ENCODE assay signal across 12 mouse cellular contexts in genomic region chr1:91415311-91415710, GRCm38 (mm10). TPM values are rescaled to one million over a fixed set of nuclear protein-coding genes. Genes with fewer than 3 reads are reported as not detected.
A peak's percentile ranks its signal among the peaks of the same experiment; 100 is the strongest.
DNase-seq lines count a peak whose midpoint lies in the region; ATAC-seq and TF ChIP-seq lines count a peak whose summit lies in the region.
"Had no signal": no experiment of that assay in that cellular context is flagged by ENCODE, and none has a peak within 500 bp of the region (broad histone marks: within the 10 kb centered on the region; RNA-seq: fewer than 3 reads in every experiment).

No protein-coding gene starts in this region.

- H3K36me3 ChIP-seq in neural tube, embryonic 11.5 days (ENCODE audit: control insufficient read depth, insufficient read depth, low read length), result no peaks in the 10 kb centered on the region
- peaks cover 22% of the 10 kb centered on the region for H3K36me3 ChIP-seq in limb, embryonic 15.5 days

- H3K4me3 ChIP-seq in neural tube, embryonic 11.5 days (ENCODE audit: low read depth, low read length), result no peak overlapping the region
- H3K4me3 ChIP-seq in limb, embryonic 15.5 days, result no peak overlapping the region
- H3K4me3 ChIP-seq in layer of hippocampus, adult 2 months, result no peak overlapping the region

- peak overlapping the region; percentile 91 for H3K27ac ChIP-seq in neural tube, embryonic 11.5 days (ENCODE audit: low read depth, low read length)
- peak overlapping the region; percentile 89; the same call in 1 of the 2 replicates for H3K27ac ChIP-seq in limb, embryonic 15.5 days
- H3K27ac ChIP-seq in layer of hippocampus, adult 2 months, result no peak overlapping the region

- H3K9ac ChIP-seq in neural tube, embryonic 11.5 days (ENCODE audit: low read length), result peak overlapping the region; percentile 23; the same call in 1 of the 2 replicates
- no peak overlapping the region for H3K9ac ChIP-seq in limb, embryonic 15.5 days

- no peak overlapping the region for H3K4me2 ChIP-seq in neural tube, embryonic 11.5 days (ENCODE audit: low read depth)
- no peak overlapping the region for H3K4me2 ChIP-seq in limb, embryonic 15.5 days

- no peak for TF ChIP-seq CTCF in layer of hippocampus, adult 2 months (conservative IDR thresholded peaks at IDR 0.05)

- no peaks in the 10 kb centered on the region for H3K9me3 ChIP-seq in neural tube, embryonic 11.5 days (ENCODE audit: control insufficient read depth, low read length)
- no peaks in the 10 kb centered on the region for H3K9me3 ChIP-seq in limb, embryonic 15.5 days

- no peak for ATAC-seq in neural tube, embryonic 11.5 days (ENCODE audit: insufficient read depth, low FRiP score, low TSS enrichment)
- no peak for ATAC-seq in limb, embryonic 15.5 days (ENCODE audit: insufficient number of reproducible peaks, low FRiP score, low TSS enrichment, low read depth)

- DNase-seq in cerebellum, postnatal 10 days, result peak; percentile 59 to 60
- no peak for DNase-seq in cerebellum, adult 8-10 months
- no peak for DNase-seq in neural tube, embryonic 11.5 days (ENCODE audit: low spot score)
- DNase-seq in neural tube, embryonic 10.5 days (ENCODE audit: extremely low spot score, low spot score), result no peak
- no peak for DNase-seq in layer of hippocampus, adult 2 months (ENCODE audit: low spot score in 2 of 2)
- no peak for DNase-seq in embryo, embryonic 11 days
- DNase-seq in layer of hippocampus, adult 9-10 months (ENCODE audit: low spot score), result no peak
- DNase-seq: cerebellum, adult 11 months; gastrocnemius, postnatal 14 days; lung, postnatal 4 days; thymus, postnatal 4 days had no signal

- H3K4me1 ChIP-seq in neural tube, embryonic 11.5 days (ENCODE audit: control insufficient read depth, insufficient read depth, low read length), result peaks cover 27% of the 10 kb centered on the region
- H3K4me1 ChIP-seq in limb, embryonic 15.5 days, result peaks cover 39% of the 10 kb centered on the region

- no peaks in the 10 kb centered on the region for H3K27me3 ChIP-seq in neural tube, embryonic 11.5 days (ENCODE audit: control insufficient read depth, insufficient read depth, low read length)
- no peaks in the 10 kb centered on the region for H3K27me3 ChIP-seq in limb, embryonic 15.5 days

- 63% methylated on average over 5 of the region's 5 CpGs for WGBS in neural tube, embryonic 11.5 days
- 60% methylated on average over 5 of the region's 5 CpGs for WGBS in limb, embryonic 15.5 days

RNA-seq across cellular contexts. Expression of gene Hes6, which starts 1.5 kb away (rescaled TPM):
- 282 and 316 TPM in 2 replicates for polyA plus RNA-seq in neural tube, embryonic 11.5 days (2014; fragmentation: Nextera tagmentation; extraction: Ambion mirVana)
- 73.6 and 91.2 TPM in 2 replicates for polyA plus RNA-seq in limb, embryonic 15.5 days (2015; fragmentation: Nextera tagmentation; extraction: Ambion mirVana)
- total RNA-seq in layer of hippocampus, adult 2 months (2021), result 10 to 100 TPM; 15.4 to 15.7 TPM

RNA-seq across cellular contexts. Expression of gene Ilkap, which starts 16.7 kb away (rescaled TPM):
- 165 and 178 TPM in 2 replicates for polyA plus RNA-seq in neural tube, embryonic 11.5 days (2014; fragmentation: Nextera tagmentation; extraction: Ambion mirVana)
- 143 and 155 TPM in 2 replicates for polyA plus RNA-seq in limb, embryonic 15.5 days (2015; fragmentation: Nextera tagmentation; extraction: Ambion mirVana)
- 10 to 100 TPM; 66.6 to 67.9 TPM for total RNA-seq in layer of hippocampus, adult 2 months (2021)

RNA-seq across cellular contexts. Expression of gene Per2, which starts 43.8 kb away (rescaled TPM):
- polyA plus RNA-seq in neural tube, embryonic 11.5 days (2014; fragmentation: Nextera tagmentation; extraction: Ambion mirVana), result 3.2 and 4.1 TPM in 2 replicates
- 3.7 and 4.6 TPM in 2 replicates for polyA plus RNA-seq in limb, embryonic 15.5 days (2015; fragmentation: Nextera tagmentation; extraction: Ambion mirVana)
- total RNA-seq in layer of hippocampus, adult 2 months (2021), result 10 to 100 TPM; 21.2 to 27.5 TPM

RNA-seq across cellular contexts. Expression of gene Erfe, which starts 49.1 kb away (rescaled TPM):
- 0.30 and 0.53 TPM in 2 replicates for polyA plus RNA-seq in neural tube, embryonic 11.5 days (2014; fragmentation: Nextera tagmentation; extraction: Ambion mirVana)
- 1.6 and 2.1 TPM in 2 replicates for polyA plus RNA-seq in limb, embryonic 15.5 days (2015; fragmentation: Nextera tagmentation; extraction: Ambion mirVana)
- total RNA-seq in layer of hippocampus, adult 2 months (2021), result not detected

Comparison
In these comparisons a context has a peak if more than half of its experiments do, and no peak if none do; other contexts are left out.
1. DNase-seq: peak in cerebellum, postnatal 10 days (2 of 2); none in cerebellum, adult 8-10 months (single experiment), neural tube, embryonic 11.5 days (single experiment), neural tube, embryonic 10.5 days (single experiment), layer of hippocampus, adult 2 months (0 of 2), embryo, embryonic 11 days (single experiment) and layer of hippocampus, adult 9-10 months (single experiment).